Mouse (Mus musculus) neural tube, embryonic 11.5 days (tissue): ENCODE measurements around the gene 9330182L06Rik. TPM values are rescaled to one million over a fixed set of nuclear protein-coding genes. Genes with fewer than 3 reads are reported as not detected.

ENCODE experiments used
- ATAC-seq: fragments of 200-750 bp; cut with Nextera tagmentation; 2 replicates; pipeline ENCODE4 v1.8.0; 2017; ENCODE audit warnings: moderate number of reproducible peaks, mild to moderate bottlenecking, moderate TSS enrichment, moderate library complexity; ENCODE audit not compliant: insufficient read depth, low FRiP score, low TSS enrichment
- DNase-seq: peaks from one replicate; pipeline ENCODE4 v3.0.0-alpha.2; 2015; ENCODE audit warnings: low spot score
- H3K27ac ChIP-seq: fragments of 300-500 bp; sonication (generic); 2 replicates; pipeline ENCODE4 v1.5.1; 2014; ENCODE audit warnings: low read depth, mild to moderate bottlenecking, low read length
- H3K27me3 ChIP-seq: fragments of 300-500 bp; sonication (generic); 2 replicates; pipeline ENCODE4 v1.6.1; 2014; ENCODE audit warnings: mild to moderate bottlenecking, low read length, mixed read lengths; ENCODE audit not compliant: control insufficient read depth, insufficient read depth
- H3K36me3 ChIP-seq: fragments of 300-500 bp; sonication (generic); 2 replicates; pipeline ENCODE4 v1.6.1; 2014; ENCODE audit warnings: mild to moderate bottlenecking, low read length, moderate library complexity, mixed read lengths; ENCODE audit not compliant: control insufficient read depth, insufficient read depth
- H3K4me1 ChIP-seq: fragments of 300-500 bp; sonication (generic); 2 replicates; pipeline ENCODE4 v1.6.1; 2014; ENCODE audit warnings: low read length, mixed read lengths; ENCODE audit not compliant: control insufficient read depth, insufficient read depth
- H3K4me2 ChIP-seq: fragments of 300-500 bp; sonication (generic); 2 replicates; pipeline ENCODE4 v1.6.1; 2014; ENCODE audit warnings: low read depth, mild to moderate bottlenecking, moderate library complexity
- H3K4me3 ChIP-seq: fragments of 300-500 bp; sonication (generic); 2 replicates; pipeline ENCODE4 v1.5.1; 2014; ENCODE audit warnings: low read depth, low read length
- H3K9ac ChIP-seq: fragments of 300-500 bp; sonication (generic); 2 replicates; pipeline ENCODE4 v1.6.1; 2014; ENCODE audit warnings: mild to moderate bottlenecking, low read length
- H3K9me3 ChIP-seq: fragments of 300-500 bp; sonication (generic); 2 replicates; pipeline ENCODE4 v1.6.1; 2016; ENCODE audit warnings: low read length; ENCODE audit not compliant: control insufficient read depth
- WGBS: fragments of 180-500 bp; shearing (Covaris S2); extraction: QIAGEN DNeasy Blood & Tissue Kit; methylation state at CpG from one replicate; pipeline ENCODE4 v1.1.7; 2014; 5-methylcytosine and 5-hydroxymethylcytosine counted together
- polyA plus RNA-seq: library from polyadenylated mRNA; unstranded; fragments of >200 nt; fragmentation: Nextera tagmentation; extraction: Ambion mirVana; gene quantifications from 2 replicates; pipeline ENCODE4 v1.2.1, GENCODE M21; 2014

Gene 9330182L06Rik
- polyA plus RNA-seq, 1 experiment from 2014 or later: 10.3 TPM

- Histone ChIP-seq H3K4me3 (no peak overlapping the region), H3K9ac (no peak overlapping the region), H3K27ac (no peak overlapping the region), H3K9me3 (no peaks in the 10 kb centered on the region), H3K4me2 (no peak overlapping the region), H3K4me1 (no peaks in the 10 kb centered on the region), H3K36me3 (no peaks in the 10 kb centered on the region), H3K27me3 (no peaks in the 10 kb centered on the region)
- peak; percentile 19 for DNase-seq
- no peak for ATAC-seq
- 10% methylated on average over 1 of the region's 1 CpGs for WGBS
Measured at GRCm38 (mm10) chr5:9446146-9446545, 180.2 kb downstream of the 9330182L06Rik start.

GRCm38 (mm10) chr5:9448931-9449330, 183.0 kb downstream of the 9330182L06Rik start:
- Histone ChIP-seq H3K4me2 (no peak overlapping the region), H3K4me3 (no peak overlapping the region), H3K27me3 (no peaks in the 10 kb centered on the region), H3K27ac (no peak overlapping the region), H3K9ac (no peak overlapping the region), H3K4me1 (no peaks in the 10 kb centered on the region), H3K9me3 (no peaks in the 10 kb centered on the region), H3K36me3 (no peaks in the 10 kb centered on the region)
- WGBS: 89% methylated on average over 6 of the region's 6 CpGs
- no peak for ATAC-seq
- DNase-seq: no peak

GRCm38 (mm10) chr5:9449570-9449969, 183.7 kb downstream of the 9330182L06Rik start:
- Histone ChIP-seq H3K4me2 (no peak overlapping the region), H3K9me3 (no peaks in the 10 kb centered on the region), H3K36me3 (no peaks in the 10 kb centered on the region), H3K9ac (no peak overlapping the region), H3K27me3 (no peaks in the 10 kb centered on the region), H3K4me3 (no peak overlapping the region), H3K4me1 (no peaks in the 10 kb centered on the region), H3K27ac (no peak overlapping the region)
- DNase-seq (no peak), ATAC-seq (no peak)
- WGBS: 74% methylated on average over 5 of the region's 5 CpGs

- DNase-seq (no peak), ATAC-seq (no peak)
- no peak overlapping the region for H3K27ac ChIP-seq
- no peak overlapping the region for H3K9ac ChIP-seq
- no peaks in the 10 kb centered on the region for H3K27me3 ChIP-seq
- H3K36me3 ChIP-seq: no peaks in the 10 kb centered on the region
- no peak overlapping the region for H3K4me3 ChIP-seq
- no peak overlapping the region for H3K4me2 ChIP-seq
- no peaks in the 10 kb centered on the region for H3K4me1 ChIP-seq
- WGBS: 87% methylated on average over 2 of the region's 2 CpGs
- no peaks in the 10 kb centered on the region for H3K9me3 ChIP-seq
Measured at GRCm38 (mm10) chr5:9453298-9453697, 187.4 kb downstream of the 9330182L06Rik start.

GRCm38 (mm10) chr5:9477587-9477986, 211.7 kb downstream of the 9330182L06Rik start:
- DNase-seq (no peak), ATAC-seq (no peak)
- 87% methylated on average over 3 of the region's 3 CpGs for WGBS
- no peak overlapping the region for H3K4me2 ChIP-seq
- no peaks in the 10 kb centered on the region for H3K27me3 ChIP-seq
- H3K4me3 ChIP-seq: no peak overlapping the region
- H3K36me3 ChIP-seq: no peaks in the 10 kb centered on the region
- H3K9me3 ChIP-seq: no peaks in the 10 kb centered on the region
- H3K9ac ChIP-seq: no peak overlapping the region
- no peak overlapping the region for H3K27ac ChIP-seq
- H3K4me1 ChIP-seq: no peaks in the 10 kb centered on the region

- ATAC-seq: no peak
Measured at GRCm38 (mm10) chr5:9495456-9495855, 229.5 kb downstream of the 9330182L06Rik start.

GRCm38 (mm10) chr5:9497235-9497634, 231.3 kb downstream of the 9330182L06Rik start:
- H3K27ac ChIP-seq: no peak overlapping the region
- DNase-seq (no peak), ATAC-seq (no peak)
- H3K9me3 ChIP-seq: no peaks in the 10 kb centered on the region
- no peak overlapping the region for H3K4me3 ChIP-seq
- H3K27me3 ChIP-seq: no peaks in the 10 kb centered on the region
- no peaks in the 10 kb centered on the region for H3K4me1 ChIP-seq
- 69% methylated on average over 4 of the region's 4 CpGs for WGBS
- no peak overlapping the region for H3K9ac ChIP-seq
- H3K36me3 ChIP-seq: no peaks in the 10 kb centered on the region
- H3K4me2 ChIP-seq: no peak overlapping the region

More at GRCm38 (mm10) chr5:9495456-9495855, 229.5 kb downstream of the 9330182L06Rik start:
- H3K4me3 ChIP-seq: no peak overlapping the region
- H3K27me3 ChIP-seq: no peaks in the 10 kb centered on the region
- no peaks in the 10 kb centered on the region for H3K36me3 ChIP-seq
- H3K4me2 ChIP-seq: no peak overlapping the region
- H3K9me3 ChIP-seq: no peaks in the 10 kb centered on the region
- 27% methylated on average over 5 of the region's 5 CpGs for WGBS
- H3K27ac ChIP-seq: no peak overlapping the region
- no peak for DNase-seq
- no peak overlapping the region for H3K9ac ChIP-seq
- H3K4me1 ChIP-seq: no peaks in the 10 kb centered on the region

GRCm38 (mm10) chr5:9511027-9511426, 245.1 kb downstream of the 9330182L06Rik start:
- no peak overlapping the region for H3K9ac ChIP-seq
- H3K27ac ChIP-seq: no peak overlapping the region
- H3K4me3 ChIP-seq: no peak overlapping the region
- no peaks in the 10 kb centered on the region for H3K4me1 ChIP-seq
- no peak overlapping the region for H3K4me2 ChIP-seq
- no peaks in the 10 kb centered on the region for H3K9me3 ChIP-seq
- H3K27me3 ChIP-seq: no peaks in the 10 kb centered on the region
- 97% methylated on average over 1 of the region's 1 CpGs for WGBS
- no peak for ATAC-seq
- DNase-seq: no peak
- H3K36me3 ChIP-seq: no peaks in the 10 kb centered on the region

GRCm38 (mm10) chr5:9525507-9525906, 259.6 kb downstream of the 9330182L06Rik start:
- Histone ChIP-seq H3K9me3 (no peaks in the 10 kb centered on the region), H3K27me3 (no peaks in the 10 kb centered on the region), H3K4me2 (no peak overlapping the region), H3K36me3 (no peaks in the 10 kb centered on the region), H3K4me3 (no peak overlapping the region), H3K9ac (no peak overlapping the region), H3K27ac (no peak overlapping the region), H3K4me1 (no peaks in the 10 kb centered on the region)
- DNase-seq: no peak
- ATAC-seq: no peak
- WGBS: 84% methylated on average over 4 of the region's 4 CpGs
